Mouse (Mus musculus) frontal cortex, adult (tissue): Measurements from ENCODE around the gene Ltb.

Experiments used
- ATAC-seq: cut with Nextera tagmentation; 2 replicates; pipeline ENCODE4 v1.9.2; 2017; ENCODE audit warnings: mild to moderate bottlenecking, moderate library complexity, mixed read lengths; ENCODE audit not compliant: low TSS enrichment

Ltb gene

DNA sequence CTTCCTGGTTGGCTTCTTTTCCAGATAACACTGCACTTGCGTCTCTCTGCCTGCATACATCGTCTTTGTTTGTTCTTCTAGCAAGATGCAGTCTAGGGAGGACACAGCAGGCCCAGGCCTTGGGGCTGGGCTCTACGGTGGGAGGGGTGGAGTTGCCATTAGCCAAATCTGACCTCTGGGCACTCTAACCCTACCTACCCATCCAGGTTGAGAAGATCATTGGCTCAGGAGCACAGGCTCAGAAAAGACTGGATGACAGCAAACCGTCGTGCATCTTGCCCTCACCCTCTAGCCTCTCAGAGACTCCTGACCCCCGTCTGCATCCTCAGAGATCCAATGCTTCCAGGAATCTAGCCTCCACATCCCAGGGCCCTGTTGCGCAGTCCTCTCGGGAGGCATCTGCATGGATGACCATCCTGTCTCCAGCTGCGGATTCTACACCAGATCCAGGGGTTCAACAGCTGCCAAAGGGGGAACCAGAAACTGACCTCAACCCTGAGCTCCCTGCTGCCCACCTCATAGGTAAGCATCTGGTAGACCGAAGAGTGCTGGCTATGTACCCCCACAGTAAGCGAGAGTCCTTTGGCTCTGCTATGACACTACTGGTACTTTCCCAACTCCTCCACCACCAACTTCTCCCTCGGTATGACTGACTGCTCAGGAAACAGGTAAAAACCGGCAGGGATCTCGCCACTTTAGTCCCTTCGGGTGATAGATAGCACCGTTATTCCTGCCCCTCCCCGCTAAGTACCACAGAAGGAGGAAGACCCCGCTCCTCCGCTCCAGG is 798 bp downstream of the Ltb start:
- ATAC-seq, result peak; percentile 27; the same call in 1 of the 2 replicates

DNA sequence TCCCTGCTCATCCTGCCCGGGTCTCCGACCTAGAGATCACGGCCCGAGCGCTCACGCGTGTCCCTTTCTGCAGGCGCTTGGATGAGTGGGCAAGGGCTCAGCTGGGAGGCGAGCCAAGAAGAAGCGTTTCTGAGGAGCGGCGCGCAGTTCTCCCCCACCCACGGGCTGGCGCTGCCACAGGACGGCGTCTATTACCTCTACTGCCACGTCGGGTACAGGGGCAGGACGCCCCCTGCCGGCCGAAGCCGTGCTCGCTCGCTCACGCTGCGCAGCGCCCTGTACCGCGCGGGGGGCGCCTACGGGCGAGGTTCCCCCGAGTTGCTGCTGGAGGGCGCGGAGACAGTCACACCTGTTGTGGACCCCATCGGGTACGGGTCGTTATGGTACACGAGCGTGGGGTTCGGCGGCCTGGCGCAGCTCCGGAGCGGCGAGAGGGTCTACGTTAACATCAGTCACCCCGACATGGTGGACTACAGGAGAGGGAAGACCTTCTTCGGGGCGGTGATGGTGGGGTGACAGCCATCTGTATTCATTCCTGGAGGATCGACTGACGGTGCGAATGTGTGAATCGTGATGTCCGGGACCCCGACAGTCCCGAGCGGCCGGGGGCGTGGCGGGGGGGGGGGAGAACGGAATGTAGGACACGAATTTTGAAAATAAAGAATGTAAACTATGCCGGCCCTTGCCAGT is 1.5 kb downstream of the Ltb start:
- peak; percentile 72 for ATAC-seq

DNA sequence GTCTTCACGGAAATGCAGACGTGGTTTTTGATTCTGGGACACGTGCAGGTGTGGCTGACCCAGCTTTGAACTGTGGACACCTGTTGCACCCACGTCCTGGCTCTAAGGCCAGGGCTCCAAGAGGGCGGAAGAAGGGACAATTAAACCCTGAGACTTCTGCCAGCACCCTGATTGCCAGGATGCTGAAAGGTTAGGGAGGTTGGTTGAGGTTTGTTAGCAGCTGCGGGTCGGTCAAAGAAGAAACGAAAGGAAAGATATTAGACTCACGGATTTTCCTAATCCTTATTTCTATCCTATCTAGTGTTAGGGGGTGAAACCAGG is 2.0 kb downstream of the Ltb start:
- no peak for ATAC-seq

DNA sequence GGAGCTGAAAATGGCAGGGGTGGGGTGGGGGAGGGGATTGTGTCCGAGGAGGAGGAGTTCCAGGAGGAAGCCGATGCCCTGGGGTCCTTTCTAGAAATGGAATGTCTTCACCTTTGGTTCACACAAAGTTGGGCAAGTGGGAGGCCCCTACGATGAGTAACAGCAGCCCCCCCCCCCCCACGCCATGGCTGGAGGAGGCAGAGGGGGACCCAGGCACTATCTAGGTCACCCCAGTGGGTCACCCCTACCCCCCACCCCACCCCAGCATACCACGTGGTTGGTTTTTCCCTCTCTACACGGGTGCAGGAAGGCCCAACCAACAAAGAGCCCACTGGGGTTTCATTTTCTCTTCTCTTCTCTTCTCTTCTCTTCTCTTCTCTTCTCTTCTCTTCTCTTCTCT is 2.9 kb downstream of the Ltb start:
- no peak for ATAC-seq

DNA sequence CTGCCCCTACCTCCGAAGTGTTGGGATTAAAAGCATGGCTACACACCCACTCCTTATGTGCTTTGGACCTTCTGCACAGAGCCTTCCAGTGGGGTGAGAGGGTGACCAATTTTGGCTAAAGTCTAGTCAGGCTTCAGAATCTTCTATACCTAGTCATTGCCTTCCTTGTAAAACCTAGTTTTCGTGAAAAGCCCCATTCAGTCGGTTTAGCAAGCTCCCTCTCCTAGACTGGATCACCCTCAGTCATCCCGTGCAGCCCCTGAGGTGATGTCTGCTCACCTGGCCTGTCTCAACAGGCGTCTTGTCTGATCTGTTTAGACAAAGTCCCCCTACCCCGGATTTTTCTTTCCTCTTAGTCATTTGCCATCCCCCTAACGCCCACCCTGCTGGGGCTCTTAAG is 3.8 kb downstream of the Ltb start:
- no peak for ATAC-seq

DNA sequence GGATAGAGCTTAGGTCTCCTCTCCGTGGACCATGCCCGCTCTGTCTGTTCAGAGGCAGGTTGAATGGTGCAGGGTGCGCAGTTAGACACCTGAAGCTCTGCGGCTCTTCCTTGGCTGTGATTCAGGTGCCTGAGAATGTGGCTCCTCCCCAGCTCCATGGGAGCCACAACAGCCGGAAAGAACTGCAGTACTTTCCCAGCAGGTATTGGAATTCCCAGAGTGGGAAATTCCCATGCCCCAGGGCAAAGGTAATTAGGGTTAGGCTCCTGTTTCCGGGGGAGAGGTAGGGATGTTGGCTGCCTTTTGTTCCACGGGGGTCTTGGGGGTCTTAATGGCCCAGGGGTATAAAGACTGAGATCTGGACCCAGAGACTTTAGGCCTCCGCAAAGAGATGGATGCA is 4.7 kb downstream of the Ltb start:
- ATAC-seq, result no peak

DNA sequence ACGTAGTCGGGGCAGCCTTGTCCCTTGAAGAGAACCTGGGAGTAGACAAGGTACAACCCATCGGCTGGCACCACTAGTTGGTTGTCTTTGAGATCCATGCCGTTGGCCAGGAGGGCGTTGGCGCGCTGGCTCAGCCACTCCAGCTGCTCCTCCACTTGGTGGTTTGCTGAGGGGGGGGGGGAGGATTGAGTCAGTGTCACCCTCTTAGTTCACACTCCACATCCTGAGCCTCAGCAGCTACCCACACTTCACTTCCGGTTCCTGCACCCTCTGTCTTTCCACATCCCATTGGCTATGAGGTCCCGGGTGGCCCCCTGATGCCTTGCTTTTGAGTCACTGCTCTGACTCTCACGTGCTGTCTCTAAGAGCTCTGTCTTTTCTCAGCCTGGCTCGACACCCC is 6.2 kb downstream of the Ltb start:
- ATAC-seq, result no peak

DNA sequence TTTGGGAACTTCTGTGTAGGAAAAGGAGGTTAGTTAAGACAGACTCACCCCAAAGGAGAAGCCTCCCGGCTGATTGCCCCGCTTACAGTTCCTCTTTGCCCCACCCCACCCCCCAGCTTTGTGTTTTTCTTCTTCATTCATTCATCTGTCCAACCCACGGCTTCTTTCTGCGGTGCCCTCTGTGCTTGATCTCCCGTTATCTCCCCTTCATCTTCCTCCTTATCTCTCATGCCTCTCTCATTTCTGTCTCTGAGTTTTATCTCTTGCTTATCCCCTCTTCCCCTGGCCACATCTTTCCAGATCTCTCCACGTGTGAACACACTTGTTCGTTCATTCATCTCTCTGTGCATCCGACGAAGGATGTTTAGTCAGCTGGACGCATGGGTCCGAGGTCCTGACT is 6.9 kb downstream of the Ltb start:
- no peak for ATAC-seq

DNA sequence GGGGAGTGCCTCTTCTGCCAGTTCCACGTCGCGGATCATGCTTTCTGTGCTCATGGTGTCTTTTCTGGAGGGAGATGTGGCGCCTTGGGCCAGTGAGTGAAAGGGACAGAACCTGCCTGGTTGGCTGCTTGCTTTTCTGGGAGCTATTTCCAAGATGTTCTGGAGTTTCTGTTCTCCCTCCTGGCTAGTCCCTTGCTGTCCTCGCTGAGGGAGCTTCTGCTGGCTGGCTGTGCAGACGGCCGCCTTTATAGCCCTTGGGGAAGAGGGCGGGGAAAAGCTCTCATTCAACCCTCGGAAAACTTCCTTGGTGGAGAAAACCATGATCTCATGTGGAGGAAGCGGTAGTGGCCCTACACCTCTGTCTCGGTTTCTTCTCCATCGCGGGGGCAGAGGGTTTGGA is 7.5 kb downstream of the Ltb start, which contains the start of gene Tnf:
Gene Tnf (minus strand): TSS at position 221 of the 400 bp plus-strand sequence.
- no peak for ATAC-seq

DNA sequence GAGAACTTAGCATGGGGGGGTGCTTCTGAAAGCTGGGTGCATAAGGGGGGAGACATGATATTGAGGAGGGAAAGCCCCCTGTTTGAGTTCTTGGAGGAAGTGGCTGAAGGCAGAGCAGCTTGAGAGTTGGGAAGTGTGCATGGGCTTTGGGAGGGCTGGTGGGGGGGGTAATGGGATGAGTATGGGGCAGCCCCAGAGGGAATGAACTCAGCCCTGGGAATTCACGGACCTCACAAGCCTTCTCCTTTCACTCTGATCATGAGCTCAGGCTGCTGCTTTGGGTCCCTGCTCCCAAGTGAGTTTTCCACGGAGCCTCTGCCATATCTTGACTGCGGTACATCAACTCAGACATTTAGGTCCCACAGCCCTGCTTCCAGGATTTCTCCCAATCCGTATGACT is 8.2 kb downstream of the Ltb start:
- ATAC-seq, result no peak

DNA sequence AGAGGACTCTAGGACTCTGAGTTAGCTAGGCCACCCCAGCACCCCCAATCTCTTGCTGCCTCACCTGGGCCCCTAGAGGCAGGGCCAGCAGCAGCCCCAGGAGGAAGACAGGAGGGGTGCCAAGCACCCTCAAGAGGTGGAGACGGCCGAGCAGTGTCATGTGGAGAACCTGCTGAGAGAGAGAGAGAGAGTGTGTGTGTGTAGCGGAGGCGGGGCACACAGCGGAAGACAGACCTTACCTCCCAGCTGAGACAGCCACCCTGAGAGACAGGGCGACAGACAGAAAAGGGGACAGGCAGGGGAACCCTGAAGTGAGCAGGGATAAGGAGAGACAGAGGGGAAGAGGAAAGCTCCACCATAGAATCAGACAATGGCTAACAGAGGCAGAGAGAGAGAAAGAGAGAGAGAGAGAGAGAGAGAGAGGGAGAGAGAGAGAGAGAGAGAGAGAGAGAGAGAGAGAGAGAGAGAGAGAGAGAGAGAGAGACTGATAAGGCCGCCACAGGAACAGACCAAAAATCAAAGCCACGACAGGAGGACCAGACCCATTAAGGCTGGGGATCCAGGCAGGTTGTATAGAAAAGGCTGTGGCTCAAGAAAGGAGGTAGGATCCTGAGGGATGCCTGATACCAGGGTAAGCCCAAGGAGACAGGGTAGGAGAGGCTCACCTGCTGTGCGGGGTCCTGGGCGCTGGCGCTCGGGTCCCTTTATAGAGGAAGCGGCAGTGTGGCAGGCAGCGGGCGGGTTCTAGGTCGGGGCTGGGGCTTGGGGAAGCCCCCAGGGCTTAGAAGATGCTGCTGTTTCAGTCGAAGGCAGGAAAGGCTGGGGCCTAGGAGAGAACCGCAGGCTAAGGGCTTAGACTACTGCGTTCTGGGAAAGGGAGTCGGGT is 10.5 kb downstream of the Ltb start, which contains the start of gene Lta:
Gene Lta (minus strand): TSS at position 858 of the 886 bp plus-strand sequence.
- ATAC-seq, result no peak

DNA sequence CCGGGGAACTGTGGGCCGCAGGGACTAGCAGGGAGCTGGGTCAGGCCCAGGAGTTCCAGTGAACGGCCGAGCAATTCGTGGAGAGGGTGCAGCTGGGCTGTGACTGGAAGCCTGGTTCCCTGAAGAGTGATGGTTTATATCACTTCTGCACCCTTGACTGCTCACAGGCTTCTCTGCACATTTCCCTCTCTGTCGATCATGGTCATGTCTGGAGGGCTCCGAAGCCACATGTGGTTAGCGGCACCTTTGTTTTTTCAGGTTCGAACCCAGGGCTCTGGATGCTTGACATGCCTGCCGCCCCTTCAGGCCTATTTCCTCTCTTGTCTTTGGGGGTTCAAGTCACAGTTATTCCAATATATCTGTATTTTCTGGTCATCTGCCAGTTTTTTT is 11.1 kb downstream of the Ltb start:
- no peak for ATAC-seq

DNA sequence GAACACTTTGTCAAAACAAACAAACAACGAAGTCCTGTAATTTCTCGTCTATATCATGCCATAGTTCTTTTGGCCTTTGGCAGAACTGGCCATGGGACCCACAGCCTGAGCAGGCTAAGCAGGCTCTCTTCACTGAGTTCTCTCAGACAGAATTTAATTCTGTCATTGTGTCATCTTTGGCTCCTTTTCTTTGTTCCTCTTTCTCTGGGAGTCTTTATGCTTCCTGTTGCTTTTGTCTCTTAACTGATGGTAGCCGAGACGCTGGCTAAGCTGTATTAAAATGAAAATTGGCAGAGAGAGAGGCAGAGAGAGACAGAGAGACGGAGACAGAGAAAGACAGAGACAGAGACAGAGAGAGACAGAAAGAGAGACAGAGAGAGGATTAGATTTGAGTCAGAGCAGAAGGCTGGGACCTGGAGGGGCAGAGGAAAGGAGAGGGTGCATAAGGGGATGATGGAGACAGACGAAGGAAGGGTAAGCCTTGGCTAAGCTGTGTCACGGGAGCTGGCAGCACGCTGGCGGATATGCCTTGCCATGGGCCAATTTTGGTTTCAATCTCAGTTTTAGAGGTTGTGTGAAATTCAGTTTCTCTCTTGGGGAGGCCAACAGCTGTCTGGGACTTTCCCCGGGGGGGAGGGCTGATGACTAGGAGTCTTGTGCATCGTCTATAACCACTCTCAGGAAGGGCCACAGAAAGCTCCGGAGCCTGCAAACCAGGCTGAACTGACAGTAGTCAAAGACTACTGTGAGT is 15.7 kb downstream of the Ltb start:
- ATAC-seq, result no peak

DNA sequence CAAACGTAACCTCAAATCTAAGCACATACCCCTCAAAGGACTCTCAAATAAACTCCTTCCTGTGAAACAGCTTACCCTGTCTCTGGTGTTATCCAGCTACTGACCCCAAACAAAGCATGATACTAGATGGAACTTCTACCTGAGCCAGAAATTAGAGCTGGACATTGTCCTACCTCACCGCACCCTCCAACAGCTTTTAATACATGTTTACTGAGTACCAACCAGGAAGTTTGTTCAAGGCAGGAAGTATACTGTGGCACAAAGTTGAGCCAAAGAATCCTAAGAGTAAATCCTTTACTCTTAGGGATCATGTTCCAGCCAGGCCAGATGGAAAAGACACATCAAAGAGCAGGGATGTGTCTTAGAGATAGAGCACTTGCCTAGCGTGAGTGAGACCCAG is 16.4 kb downstream of the Ltb start:
- no peak for ATAC-seq

DNA sequence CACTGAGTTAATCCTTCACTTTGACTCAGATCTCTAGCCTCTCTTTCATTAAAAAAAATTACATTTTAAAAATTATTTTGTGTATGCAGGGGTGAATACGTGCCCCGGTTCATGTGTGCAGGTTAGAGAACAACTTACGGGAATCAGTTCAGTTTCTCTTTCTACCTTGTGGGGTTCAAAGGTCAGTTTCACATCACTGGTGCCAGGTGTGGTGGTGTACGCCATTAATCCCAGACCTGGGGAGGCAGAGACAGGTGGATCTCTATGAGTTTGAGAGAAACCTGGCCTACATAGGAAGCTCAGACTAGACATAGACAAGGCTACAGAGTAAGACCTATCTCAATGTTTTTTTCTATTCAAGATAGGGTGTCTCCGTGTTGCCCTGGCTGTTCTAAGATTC is 18.8 kb downstream of the Ltb start:
- ATAC-seq, result no peak

DNA sequence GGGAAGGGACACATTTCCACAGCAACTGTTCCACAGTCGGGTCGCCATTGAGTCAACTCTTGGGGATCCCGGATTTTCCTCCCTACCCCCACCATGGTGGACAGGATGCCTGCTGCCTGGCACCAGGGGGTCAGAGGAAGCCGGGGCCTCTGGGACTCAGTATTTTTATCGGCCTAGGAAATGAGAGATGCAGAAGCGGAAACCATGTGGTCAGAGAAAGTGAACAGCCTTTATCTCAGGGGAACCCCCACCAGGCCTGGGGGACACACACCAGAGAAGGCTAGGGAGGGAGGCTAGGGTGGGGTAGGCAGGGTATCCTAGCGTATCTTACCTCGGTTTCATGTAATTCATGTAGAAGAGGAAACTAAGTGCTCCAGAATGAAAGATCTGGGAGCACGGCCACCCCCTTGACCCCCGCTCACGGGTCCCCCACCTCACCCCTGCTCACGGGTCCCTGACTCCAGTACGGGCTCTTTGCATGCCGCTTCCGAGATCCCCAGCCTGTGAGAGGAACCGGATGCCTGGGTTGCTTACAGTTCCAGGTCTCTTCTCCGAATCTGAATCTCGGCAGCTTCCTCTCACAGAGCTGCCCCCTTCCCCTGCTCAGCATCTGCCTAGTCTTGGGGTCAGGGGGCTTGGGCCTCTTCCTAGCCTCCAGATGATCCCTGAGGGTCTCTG is 24.4 kb downstream of the Ltb start:
- no peak for ATAC-seq

DNA sequence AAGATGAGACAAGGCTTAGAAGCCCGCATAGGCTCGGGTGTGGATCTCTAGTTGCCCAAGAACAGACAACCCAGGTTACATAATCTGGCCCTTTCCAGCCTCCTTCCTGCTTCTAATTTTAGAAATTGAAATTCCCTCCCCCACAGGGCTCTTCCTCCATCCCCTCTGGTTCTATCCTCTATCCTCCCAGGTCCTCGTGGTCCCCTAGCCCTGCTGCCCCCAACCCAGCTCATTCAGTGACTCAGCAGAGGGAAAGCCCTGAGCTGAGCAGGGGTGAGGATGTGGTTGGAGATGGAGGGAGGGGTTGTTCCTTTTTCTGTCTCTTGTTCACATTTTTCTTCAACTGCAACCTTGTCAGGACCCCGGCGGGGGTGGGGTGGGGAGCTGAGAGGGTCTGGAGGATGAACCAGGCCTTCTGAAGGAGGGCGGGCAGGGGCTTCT is 25.4 kb downstream of the Ltb start:
- peak; percentile 47; the same call in 1 of the 2 replicates for ATAC-seq

DNA sequence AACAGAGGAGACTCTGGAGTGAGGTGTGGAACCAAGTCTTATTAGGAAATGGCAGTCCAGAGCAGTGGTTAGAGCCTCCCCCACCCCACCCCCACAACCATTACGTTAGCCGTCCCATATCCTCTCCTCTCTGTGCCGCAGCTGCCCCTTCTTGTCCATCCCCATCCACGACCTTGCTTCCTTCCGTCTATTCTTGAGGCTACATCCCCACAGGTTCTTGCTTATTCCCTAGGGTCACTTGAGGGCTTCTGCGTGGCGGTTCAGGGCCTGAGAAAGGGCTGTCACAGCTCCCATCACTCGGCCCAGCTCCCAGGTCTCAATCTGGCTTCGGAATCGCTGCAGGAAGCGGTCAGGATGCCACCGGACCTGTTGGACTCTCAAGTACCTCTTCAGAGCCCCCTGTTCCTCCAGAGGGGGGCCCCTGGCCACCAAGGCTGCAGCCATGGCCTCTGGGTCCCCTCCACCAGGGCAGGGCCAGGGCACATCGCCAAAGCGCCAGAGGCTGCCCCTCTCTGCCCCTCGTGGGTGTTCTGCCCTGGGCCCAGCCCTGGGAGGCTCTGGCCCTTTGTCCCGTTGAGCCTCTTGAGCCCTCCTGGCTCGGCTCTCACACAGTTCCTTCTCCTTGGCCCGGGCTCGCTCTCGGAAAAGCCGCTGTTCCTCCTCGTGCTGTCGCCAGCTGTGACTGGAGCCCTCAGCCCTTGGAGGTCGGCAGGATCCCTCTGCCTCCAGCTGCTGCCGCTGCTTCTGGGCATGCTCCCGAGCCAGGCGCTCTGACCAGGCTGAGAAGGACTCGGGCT is 26.1 kb downstream of the Ltb start, which contains the start of gene Gm16181:
Gene Gm16181 (plus strand): TSS at position 679 of the 797 bp plus-strand sequence.
- ATAC-seq, result no peak

DNA sequence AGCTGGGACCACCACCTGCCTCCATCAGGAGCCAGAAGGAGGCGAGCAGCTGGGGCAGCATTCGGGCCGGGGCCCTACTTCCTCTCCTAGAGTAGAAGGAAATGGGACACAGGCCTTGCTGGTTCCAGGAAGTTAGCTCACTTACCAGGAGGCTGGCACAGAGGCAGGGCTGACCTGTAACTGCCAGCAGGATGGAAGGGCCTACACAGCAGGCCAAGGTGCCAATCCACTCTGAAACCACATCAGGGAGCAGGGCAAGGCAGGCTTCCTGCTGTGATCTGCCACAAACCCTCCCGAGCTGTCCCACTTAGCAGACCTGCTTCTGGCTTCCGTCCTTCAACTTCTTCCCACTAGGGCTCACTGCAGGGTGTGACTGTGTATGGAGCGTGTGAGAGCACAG is 28.1 kb downstream of the Ltb start:
- no peak for ATAC-seq

DNA sequence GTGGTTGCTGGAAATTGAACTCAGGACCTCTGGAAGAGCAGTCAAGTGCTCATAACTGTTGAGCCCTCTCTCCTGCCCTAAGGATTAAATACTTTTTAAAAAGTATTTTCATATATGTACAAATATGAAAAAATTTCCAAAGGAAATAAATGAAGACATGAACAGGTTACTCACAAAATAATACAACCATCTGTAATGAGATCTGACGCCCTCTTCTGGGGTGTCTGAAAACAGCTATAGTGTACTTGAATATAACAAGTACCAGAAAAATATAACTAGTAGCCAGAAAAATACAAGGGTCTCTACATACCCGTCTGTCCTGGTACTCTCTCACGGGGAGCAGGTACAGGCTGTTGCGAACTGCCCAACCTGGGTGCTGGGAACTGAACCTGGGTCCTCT is 30.4 kb downstream of the Ltb start:
- ATAC-seq, result no peak
